ENCODE assay signal across 9 mouse cellular contexts in the genomic region with DNA sequence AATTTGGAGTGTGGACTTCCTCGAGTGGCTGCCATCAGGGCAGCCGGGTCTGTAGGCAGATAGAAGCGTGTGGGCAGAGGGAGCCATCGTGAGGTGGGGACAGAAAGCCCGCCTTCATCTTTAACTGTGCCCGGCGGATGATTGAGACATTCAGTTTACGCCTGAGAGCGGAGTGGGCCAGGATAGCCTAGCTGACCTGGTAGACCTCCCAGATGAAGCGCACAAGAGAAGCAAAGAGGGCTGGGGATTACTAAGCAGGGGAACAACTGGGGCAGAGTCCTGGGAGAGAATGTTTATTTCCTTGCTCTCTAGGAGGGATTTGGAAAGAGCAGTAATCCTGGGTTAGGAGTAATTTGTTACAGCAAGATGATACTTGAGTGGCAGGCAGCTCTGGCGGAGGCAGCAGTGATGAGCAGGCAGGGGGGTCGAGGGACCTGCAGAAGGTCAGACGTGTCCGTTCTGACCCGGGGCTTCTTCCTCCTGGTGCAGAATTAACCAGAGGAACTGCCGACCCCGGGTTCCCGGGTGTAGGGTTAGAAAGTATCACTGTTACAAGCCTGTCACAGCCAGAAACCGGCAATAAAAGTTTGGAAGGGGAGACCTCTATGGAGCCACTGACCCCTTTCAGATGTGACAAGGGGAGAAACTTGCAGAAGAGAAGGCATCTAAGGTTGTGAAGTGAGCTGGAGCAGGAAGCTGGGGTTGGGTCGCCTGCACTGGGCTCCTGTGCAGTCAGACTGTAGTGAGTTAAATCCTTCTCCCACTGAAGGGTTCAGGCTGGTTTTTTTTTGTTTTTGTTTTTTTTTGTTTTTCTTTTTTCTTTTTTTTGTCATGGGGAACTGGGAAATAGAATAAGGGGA.
A peak's percentile ranks its signal among the peaks of the same experiment; 100 is the strongest.
DNase-seq lines count a peak whose midpoint lies in the region; ATAC-seq and TF ChIP-seq lines count a peak whose summit lies in the region.
"Had no signal": no experiment of that assay in that cellular context is flagged by ENCODE, and none has a peak within 500 bp of the region (broad histone marks: within the 10 kb centered on the region; RNA-seq: fewer than 3 reads in every experiment).

No protein-coding gene starts in this region.

- no peak for ATAC-seq in hindbrain, embryonic 15.5 days (ENCODE audit: low FRiP score, low read depth)
- no peak for ATAC-seq in neural tube, embryonic 12.5 days (ENCODE audit: low FRiP score, low read depth)

- 35% methylated on average over 20 of the region's 20 CpGs for WGBS in kidney, adult 2 months
- WGBS in hindbrain, embryonic 15.5 days = 31% methylated on average over 20 of the region's 20 CpGs
- WGBS in neural tube, embryonic 12.5 days = 29% methylated on average over 20 of the region's 20 CpGs

- DNase-seq in kidney, adult 2 months = no peak
- DNase-seq in kidney, adult 9 months = no peak
- DNase-seq in embryo, embryonic 10.5 days (ENCODE audit: low spot score) = peak; percentile 57
- DNase-seq in layer of hippocampus, postnatal 14 days (ENCODE audit: low spot score in 2 of 2) = no peak
- no peak for DNase-seq in cerebellum, adult 18-20 months
- DNase-seq: gastrocnemius, postnatal 25 days; liver, embryonic 13.5 days had no signal

- H3K9me3 ChIP-seq in hindbrain, embryonic 15.5 days = no peaks in the 10 kb centered on the region
- H3K9me3 ChIP-seq in neural tube, embryonic 12.5 days = no peaks in the 10 kb centered on the region
- H3K9me3 ChIP-seq: liver, embryonic 13.5 days had no signal

- H3K4me3 ChIP-seq in kidney, adult 2 months (ENCODE audit: insufficient read depth, low read depth, low read length) = no peak overlapping the region
- H3K4me3 ChIP-seq in hindbrain, embryonic 15.5 days = no peak overlapping the region
- no peak overlapping the region for H3K4me3 ChIP-seq in neural tube, embryonic 12.5 days
- H3K4me3 ChIP-seq: liver, embryonic 13.5 days had no signal

- 0 out of 2 replicates have a peak overlapping the region, but pooled peaks have one; percentile 11 for H3K4me2 ChIP-seq in hindbrain, embryonic 15.5 days
- 0 out of 2 replicates have a peak overlapping the region, but pooled peaks have one; percentile 1 for H3K4me2 ChIP-seq in neural tube, embryonic 12.5 days (replicated peaks)
- H3K4me2 ChIP-seq: liver, embryonic 13.5 days had no signal

- peaks cover 21% of the 10 kb centered on the region for H3K4me1 ChIP-seq in kidney, adult 2 months (ENCODE audit: control insufficient read depth, insufficient read depth, low read length)
- H3K4me1 ChIP-seq in hindbrain, embryonic 15.5 days (replicated peaks) = peaks cover 9% of the 10 kb centered on the region
- H3K4me1 ChIP-seq in neural tube, embryonic 12.5 days = peaks cover 16% of the 10 kb centered on the region

- no peak overlapping the region for H3K9ac ChIP-seq in hindbrain, embryonic 15.5 days
- no peak overlapping the region for H3K9ac ChIP-seq in neural tube, embryonic 12.5 days
- H3K9ac ChIP-seq: liver, embryonic 13.5 days had no signal

- no peak for TF ChIP-seq POLR2A in kidney, adult 2 months (IDR thresholded peaks at IDR 0.05; ENCODE audit: low read depth, low read length)

- H3K36me3 ChIP-seq in kidney, adult 2 months (ENCODE audit: control insufficient read depth, insufficient read depth, low read length) = no peaks in the 10 kb centered on the region
- H3K36me3 ChIP-seq in hindbrain, embryonic 15.5 days = no peaks in the 10 kb centered on the region
- H3K36me3 ChIP-seq in neural tube, embryonic 12.5 days = no peaks in the 10 kb centered on the region
- H3K36me3 ChIP-seq: liver, embryonic 13.5 days had no signal

- no peaks in the 10 kb centered on the region for H3K27me3 ChIP-seq in kidney, adult 2 months (replicated peaks; ENCODE audit: control insufficient read depth, insufficient read depth, low read length)
- no peaks in the 10 kb centered on the region for H3K27me3 ChIP-seq in hindbrain, embryonic 15.5 days
- H3K27me3 ChIP-seq in neural tube, embryonic 12.5 days (replicated peaks) = no peaks in the 10 kb centered on the region

- 0 out of 2 replicates have a peak, but pooled peaks have one; percentile 6 for TF ChIP-seq CTCF in kidney, adult 2 months (conservative IDR thresholded peaks at IDR 0.05; ENCODE audit: insufficient read depth, insufficient read length, low read depth, low read length)

- no peak overlapping the region for H3K27ac ChIP-seq in kidney, adult 2 months (ENCODE audit: insufficient read depth, low read depth, low read length)
- H3K27ac ChIP-seq in hindbrain, embryonic 15.5 days (replicated peaks) = no peak overlapping the region
- H3K27ac ChIP-seq in neural tube, embryonic 12.5 days = no peak overlapping the region
- H3K27ac ChIP-seq: liver, embryonic 13.5 days had no signal
